Mouse (Mus musculus) spleen, postnatal 10 days (tissue): ENCODE measurements around the gene Lgals2.
"Not testable (repeated sequence)": the region's sequence is repeated elsewhere in the genome, so short reads cannot be mapped to it uniquely, and the experiment has no call there.

Experiments
- DNase-seq, 2 experiments: peaks; one replicate each; pipeline ENCODE4 v3.0.0; 2021 to 2022; ENCODE audit warnings: low spot score in 2 of 2

Gene Lgals2

GRCm38 (mm10) chr15:78855303-78855965 lies at the start of gene Lgals2:
Lgals2 (minus strand) TSS chr15:78855529.
- DNase-seq: no peak

GRCm38 (mm10) chr15:78903243-78903642 lies 47.9 kb upstream of the Lgals2 start:
- peak; percentile 83 to 91 for DNase-seq

- no peak for DNase-seq
Observed at GRCm38 (mm10) chr15:78901422-78901789, 46.1 kb upstream of the Lgals2 start.

GRCm38 (mm10) chr15:78900585-78901421 lies 45.5 kb upstream of the Lgals2 start:
- DNase-seq: peak; percentile 41

- peak; percentile 71 to 83 for DNase-seq
Observed at GRCm38 (mm10) chr15:78899740-78900584, 44.6 kb upstream of the Lgals2 start, which contains the start of gene Sh3bp1. Sh3bp1 (plus strand) TSS chr15:78899768.

- DNase-seq: peak in 1 of 2 experiments; percentile 47
Observed at GRCm38 (mm10) chr15:78899409-78899739, 44.0 kb upstream of the Lgals2 start, which contains the start of gene Gm49510. Gm49510 (plus strand) TSS chr15:78899667.

- peak; percentile 48 to 55 for DNase-seq
Observed at GRCm38 (mm10) chr15:78898507-78899001, 43.2 kb upstream of the Lgals2 start.

GRCm38 (mm10) chr15:78897488-78897887 lies 42.2 kb upstream of the Lgals2 start:
- DNase-seq: peak in 1 of 2 experiments; percentile 61

GRCm38 (mm10) chr15:78896149-78896548 lies 40.8 kb upstream of the Lgals2 start:
- peak; percentile 28 to 38 for DNase-seq

GRCm38 (mm10) chr15:78895741-78896140 lies 40.4 kb upstream of the Lgals2 start:
- DNase-seq: no peak

GRCm38 (mm10) chr15:78894726-78895125 lies 39.4 kb upstream of the Lgals2 start:
- DNase-seq: peak; percentile 31 to 55

- no peak for DNase-seq
Observed at GRCm38 (mm10) chr15:78892440-78892839, 37.1 kb upstream of the Lgals2 start.

GRCm38 (mm10) chr15:78889401-78889853 lies 34.1 kb upstream of the Lgals2 start:
- DNase-seq: no peak

GRCm38 (mm10) chr15:78881828-78882227 lies 26.5 kb upstream of the Lgals2 start:
- DNase-seq: no peak

GRCm38 (mm10) chr15:78880432-78880831 lies 25.1 kb upstream of the Lgals2 start:
- no peak for DNase-seq

- not testable (repeated sequence) for DNase-seq
Observed at GRCm38 (mm10) chr15:78878792-78879516, 23.6 kb upstream of the Lgals2 start.

GRCm38 (mm10) chr15:78877810-78878390 lies 22.6 kb upstream of the Lgals2 start:
- peak in 1 of 2 experiments; percentile 29 for DNase-seq

- DNase-seq: peak; percentile 88 to 90
Observed at GRCm38 (mm10) chr15:78876991-78877809, 21.9 kb upstream of the Lgals2 start, which contains the start of gene Gga1. Gga1 (plus strand) TSS chr15:78877190.

- DNase-seq: peak; percentile 63 to 84
Observed at GRCm38 (mm10) chr15:78876258-78876696, 20.9 kb upstream of the Lgals2 start.
